Mouse (Mus musculus) stomach, postnatal 0 days (tissue): Measurements from ENCODE around the gene 1700042G07Rik. TPM values are rescaled to one million over a fixed set of nuclear protein-coding genes. Genes with fewer than 3 reads are reported as not detected.
A peak's percentile ranks its signal among the peaks of the same experiment; 100 is the strongest.

ENCODE experiments used
- ATAC-seq: fragments of 200-750 bp; cut with Nextera tagmentation; 2 replicates; pipeline ENCODE4 v1.8.0; 2017; ENCODE audit not compliant: low FRiP score, low TSS enrichment
- DNase-seq: peaks from one replicate; pipeline ENCODE4 v3.0.0-alpha.2; 2016; ENCODE audit warnings: low spot score
- H3K27ac ChIP-seq: fragments of 300-500 bp; sonication (generic); replicated peaks from 2 replicates; pipeline ENCODE4 v1.5.1; 2014; ENCODE audit warnings: mild to moderate bottlenecking, control low read depth
- H3K27me3 ChIP-seq: fragments of 300-500 bp; sonication (generic); 2 replicates; pipeline ENCODE4 v1.6.1; 2014; ENCODE audit warnings: low read length; ENCODE audit not compliant: control insufficient read depth, insufficient read depth
- H3K36me3 ChIP-seq: fragments of 300-500 bp; sonication (generic); 2 replicates; pipeline ENCODE4 v1.6.1; 2014; ENCODE audit warnings: low read length, mixed read lengths; ENCODE audit not compliant: control insufficient read depth, insufficient read depth
- H3K4me1 ChIP-seq: fragments of 300-500 bp; sonication (generic); replicated peaks from 2 replicates; pipeline ENCODE4 v1.6.1; 2014; ENCODE audit warnings: antibody characterized with exemption; ENCODE audit not compliant: control insufficient read depth, insufficient read depth
- H3K4me2 ChIP-seq: fragments of 300-500 bp; sonication (generic); replicated peaks from 2 replicates; pipeline ENCODE4 v1.6.1; 2014; ENCODE audit warnings: low read depth, mild to moderate bottlenecking, control low read depth, moderate library complexity
- H3K4me3 ChIP-seq: fragments of 300-500 bp; sonication (generic); 2 replicates; pipeline ENCODE4 v1.5.1; 2014; ENCODE audit warnings: low read depth, low read length, control low read depth
- H3K9ac ChIP-seq: fragments of 300-500 bp; sonication (generic); 2 replicates; pipeline ENCODE4 v1.6.1; 2014; ENCODE audit warnings: mild to moderate bottlenecking, low read length, control low read depth, mixed read lengths
- H3K9me3 ChIP-seq: fragments of 300-500 bp; sonication (generic); 2 replicates; pipeline ENCODE4 v1.6.1; 2016; ENCODE audit warnings: low read length; ENCODE audit not compliant: control insufficient read depth
- CTCF ChIP-seq: IDR thresholded peaks from 2 replicates; pipeline ENCODE4 v1.5.1; 2016; ENCODE audit warnings: antibody characterized with exemption, low read depth, mild to moderate bottlenecking, moderate library complexity
- EP300 ChIP-seq: optimal IDR thresholded peaks from 2 replicates; pipeline ENCODE3; 2016; ENCODE audit warnings: antibody characterized with exemption
- WGBS: fragments of 180-500 bp; shearing (Covaris S2); extraction: QIAGEN DNeasy Blood & Tissue Kit; methylation state at CpG from one replicate; pipeline ENCODE4 v1.1.7; 2014; 5-methylcytosine and 5-hydroxymethylcytosine counted together
- polyA plus RNA-seq: library from polyadenylated mRNA; unstranded; fragments of >200 nt; fragmentation: Nextera tagmentation; extraction: Ambion mirVana; gene quantifications from 2 replicates; pipeline ENCODE4 v1.2.1, GENCODE M21; 2015

1700042G07Rik gene
- polyA plus RNA-seq, 1 experiment from 2014 or later = not detected

GRCm38 (mm10) chr4:116220071-116220650, 47.0 kb downstream of the 1700042G07Rik start:
- H3K36me3 ChIP-seq = no peaks in the 10 kb centered on the region
- H3K4me3 ChIP-seq = peak overlapping the region; percentile 78
- H3K4me2 ChIP-seq = peak overlapping the region; percentile 53
- H3K4me1 ChIP-seq = no peaks in the 10 kb centered on the region
- H3K9me3 ChIP-seq = no peaks in the 10 kb centered on the region
- peak overlapping the region; percentile 70 for H3K9ac ChIP-seq
- DNase-seq (no peak), ATAC-seq (no peak)
- WGBS = 21% methylated on average over 5 of the region's 6 CpGs
- H3K27ac ChIP-seq = peak overlapping the region; percentile 94; the same call in 1 of the 2 replicates
- no peak for TF ChIP-seq CTCF
- TF ChIP-seq EP300 = no peak
- H3K27me3 ChIP-seq = no peaks in the 10 kb centered on the region

- Histone ChIP-seq H3K9ac (peak overlapping the region; percentile 70), H3K27me3 (no peaks in the 10 kb centered on the region), H3K4me3 (peak overlapping the region; percentile 78), H3K4me1 (no peaks in the 10 kb centered on the region), H3K9me3 (no peaks in the 10 kb centered on the region), H3K4me2 (peak overlapping the region; percentile 53), H3K36me3 (no peaks in the 10 kb centered on the region), H3K27ac (peak overlapping the region; percentile 94)
- DNase-seq (no peak), ATAC-seq (peak; percentile 58)
- TF ChIP-seq EP300 = peak; percentile 9
- TF ChIP-seq CTCF = no peak
- WGBS = under 1% methylated on average over 26 of the region's 26 CpGs
Observed at GRCm38 (mm10) chr4:116220780-116221139, 47.6 kb downstream of the 1700042G07Rik start.

- under 1% methylated on average over 49 of the region's 53 CpGs for WGBS
- peak; percentile 98 for DNase-seq
- TF ChIP-seq CTCF (0 out of 2 replicates have a peak, but pooled peaks have one; percentile 1), EP300 (peak; percentile 20)
- Histone ChIP-seq H3K36me3 (no peaks in the 10 kb centered on the region), H3K4me2 (peak within 1 kb of the TSS; percentile 56), H3K27me3 (no peaks in the 10 kb centered on the region), H3K4me1 (no peaks in the 10 kb centered on the region), H3K9ac (peak within 1 kb of the TSS; percentile 81), H3K4me3 (peak within 1 kb of the TSS; percentile 78), H3K27ac (peak within 1 kb of the TSS; percentile 96), H3K9me3 (no peaks in the 10 kb centered on the region)
- ATAC-seq = peak; percentile 100
Observed at GRCm38 (mm10) chr4:116221140-116221851, 48.1 kb downstream of the 1700042G07Rik start, which contains the start of gene Pik3r3. Gene Pik3r3 (plus strand): TSS chr4:116221618.

GRCm38 (mm10) chr4:116221996-116222842, 49.0 kb downstream of the 1700042G07Rik start:
- Histone ChIP-seq H3K4me2 (peak overlapping the region; percentile 56), H3K9ac (peak overlapping the region; percentile 81), H3K4me1 (no peaks in the 10 kb centered on the region), H3K36me3 (no peaks in the 10 kb centered on the region), H3K27me3 (no peaks in the 10 kb centered on the region), H3K9me3 (no peaks in the 10 kb centered on the region), H3K27ac (peak overlapping the region; percentile 96), H3K4me3 (peak overlapping the region; percentile 78)
- DNase-seq = peak; percentile 19
- under 1% methylated on average over 23 of the region's 23 CpGs for WGBS
- ATAC-seq = no peak
- TF ChIP-seq CTCF = no peak
- TF ChIP-seq EP300 = no peak

GRCm38 (mm10) chr4:116222843-116223119, 49.6 kb downstream of the 1700042G07Rik start:
- Histone ChIP-seq H3K36me3 (no peaks in the 10 kb centered on the region), H3K9me3 (no peaks in the 10 kb centered on the region), H3K4me2 (peak overlapping the region; percentile 56), H3K27me3 (no peaks in the 10 kb centered on the region), H3K27ac (no peak overlapping the region), H3K4me3 (peak overlapping the region; percentile 78), H3K9ac (no peak overlapping the region), H3K4me1 (no peaks in the 10 kb centered on the region)
- TF ChIP-seq EP300 (no peak), CTCF (no peak)
- DNase-seq (no peak), ATAC-seq (no peak)
- WGBS = 13% methylated on average over 6 of the region's 6 CpGs

Other genes starting within 250 kb of the 1700042G07Rik start
- gene Dmbx1, start 233.4 kb upstream of the 1700042G07Rik start, polyA plus RNA-seq = 0.02 TPM in 1 of 2 replicates, not detected in the other
- gene Faah, start 155.4 kb upstream of the 1700042G07Rik start, polyA plus RNA-seq = 7.7 and 8.3 TPM in 2 replicates
- 11.4 and 11.9 TPM in 2 replicates for gene Nsun4, start 119.5 kb upstream of the 1700042G07Rik start, polyA plus RNA-seq
- gene Uqcrh, start 98.3 kb upstream of the 1700042G07Rik start, polyA plus RNA-seq = 571 and 591 TPM in 2 replicates
- 37.4 and 41.1 TPM in 2 replicates for gene Lrrc41, start 98.1 kb upstream of the 1700042G07Rik start, polyA plus RNA-seq
- gene Rad54l, start 49.7 kb upstream of the 1700042G07Rik start, polyA plus RNA-seq = 5.1 and 5.3 TPM in 2 replicates
- gene Pomgnt1, start 49.5 kb upstream of the 1700042G07Rik start, polyA plus RNA-seq = 26.6 and 29.6 TPM in 2 replicates
- 1.2 and 1.6 TPM in 2 replicates for gene Lurap1, start 22.0 kb upstream of the 1700042G07Rik start, polyA plus RNA-seq
- 319 and 330 TPM in 2 replicates for gene Tspan1, start 5.8 kb upstream of the 1700042G07Rik start, polyA plus RNA-seq
- gene Gm49337, start within 50 bp of the 1700042G07Rik start, polyA plus RNA-seq = not detected in 2 replicates
- 6.4 and 6.8 TPM in 2 replicates for gene Pik3r3, start 48.2 kb downstream of the 1700042G07Rik start, polyA plus RNA-seq